ENCODE assay signal across 22 mouse cellular contexts in genomic region chr6:60851690-60852089, GRCm38 (mm10). TPM values are rescaled to one million over a fixed set of nuclear protein-coding genes. Genes with fewer than 3 reads are reported as not detected.
DNase-seq lines count a peak whose midpoint lies in the region; ATAC-seq and TF ChIP-seq lines count a peak whose summit lies in the region.
"Had no signal": no experiment of that assay in that cellular context is flagged by ENCODE, and none has a peak within 500 bp of the region (broad histone marks: within the 10 kb centered on the region; RNA-seq: fewer than 3 reads in every experiment).

No protein-coding gene starts in this region.

- WGBS in liver, embryonic 11.5 days = 79% methylated on average over 2 of the region's 2 CpGs
- 61% methylated on average over 2 of the region's 2 CpGs for WGBS in liver, embryonic 14.5 days (ENCODE audit: insufficient replicate concordance)

- no peak overlapping the region for H3K9ac ChIP-seq in liver, embryonic 11.5 days (ENCODE audit: low read depth, low read length)
- H3K9ac ChIP-seq in liver, embryonic 14.5 days (replicated peaks) = no peak overlapping the region
- H3K9ac ChIP-seq: embryonic facial prominence, embryonic 13.5 days; hindbrain, embryonic 12.5 days had no signal

- H3K4me3 ChIP-seq in liver, embryonic 11.5 days (ENCODE audit: low read depth, low read length) = no peak overlapping the region
- H3K4me3 ChIP-seq in liver, embryonic 14.5 days (ENCODE audit: insufficient read depth in 1 of 2, low read depth in 2 of 2, low read length in 2 of 2) = no peak overlapping the region
- H3K4me3 ChIP-seq: embryonic facial prominence, embryonic 13.5 days; forebrain, embryonic 10.5 days; gastrocnemius, adult 2 months; hindbrain, embryonic 12.5 days had no signal

- H3K4me2 ChIP-seq in liver, embryonic 11.5 days = no peak overlapping the region
- H3K4me2 ChIP-seq in liver, embryonic 14.5 days (ENCODE audit: low read depth) = peak overlapping the region; percentile 28; the same call in 1 of the 2 replicates
- H3K4me2 ChIP-seq: embryonic facial prominence, embryonic 13.5 days; hindbrain, embryonic 12.5 days had no signal

- H3K9me3 ChIP-seq in liver, embryonic 11.5 days (ENCODE audit: control insufficient read depth, low read length) = no peaks in the 10 kb centered on the region
- H3K9me3 ChIP-seq in liver, embryonic 14.5 days (ENCODE audit: control insufficient read depth, low read length) = no peaks in the 10 kb centered on the region
- H3K9me3 ChIP-seq: embryonic facial prominence, embryonic 13.5 days; forebrain, embryonic 10.5 days; hindbrain, embryonic 12.5 days had no signal

- peak; percentile 70 for DNase-seq in liver
- DNase-seq in liver, embryonic 11.5 days (ENCODE audit: low spot score) = no peak
- DNase-seq in liver, embryonic 14.5 days (ENCODE audit: low read depth in 3 of 3, low spot score in 3 of 3) = peak in 2 of 3 experiments; percentile 31 to 32
- no peak for DNase-seq in layer of hippocampus, postnatal 25 days (ENCODE audit: extremely low spot score in 1 of 2, low spot score in 1 of 2)
- DNase-seq in layer of hippocampus, postnatal 36 days = no peak
- no peak for DNase-seq in embryo, embryonic 9.5 days (ENCODE audit: extremely low spot score)
- DNase-seq: adrenal gland, adult 8-10 months; adrenal gland, postnatal 36 days; cerebellum, adult 11 months; cerebellum, adult 9-10 months; cerebellum, postnatal 25 days; gastrocnemius, adult 2 months; gastrocnemius, postnatal 25 days; heart, postnatal 10 days; heart, postnatal 4 days had no signal

- ATAC-seq in liver, embryonic 11.5 days (replicated peaks; ENCODE audit: low FRiP score) = no peak
- peak; percentile 97 for ATAC-seq in erythroblast, adult 5-6 weeks (replicated peaks; ENCODE audit: low FRiP score, poor library complexity, severe bottlenecking)
- peak; percentile 73 for ATAC-seq in liver, embryonic 14.5 days (ENCODE audit: insufficient read depth)
- ATAC-seq: forebrain, embryonic 14.5 days; hindbrain, embryonic 16.5 days had no signal

- H3K36me3 ChIP-seq in liver, embryonic 11.5 days (ENCODE audit: control insufficient read depth, insufficient read depth, low read length) = no peaks in the 10 kb centered on the region
- no peaks in the 10 kb centered on the region for H3K36me3 ChIP-seq in liver, embryonic 14.5 days (replicated peaks; ENCODE audit: control insufficient read depth, insufficient read depth, low read depth)
- H3K36me3 ChIP-seq: embryonic facial prominence, embryonic 13.5 days; forebrain, embryonic 10.5 days; hindbrain, embryonic 12.5 days had no signal

- no peak for TF ChIP-seq EP300 in liver, embryonic 14.5 days (IDR thresholded peaks at IDR 0.05; ENCODE audit: low read depth)

- no peaks in the 10 kb centered on the region for H3K4me1 ChIP-seq in liver, embryonic 11.5 days (replicated peaks; ENCODE audit: control insufficient read depth, insufficient read depth, low read length)
- H3K4me1 ChIP-seq in liver, embryonic 14.5 days (replicated peaks; ENCODE audit: control insufficient read depth in 2 of 2, insufficient read depth in 2 of 2, low read length in 1 of 2) = peaks cover 3 to 6% of the 10 kb centered on the region in 2 experiments; a peak in 3 of 4 replicates
- H3K4me1 ChIP-seq: embryonic facial prominence, embryonic 13.5 days; forebrain, embryonic 10.5 days; hindbrain, embryonic 12.5 days had no signal

- no peak for TF ChIP-seq CTCF in liver, embryonic 14.5 days (IDR thresholded peaks at IDR 0.05; ENCODE audit: low read depth)

- H3K27ac ChIP-seq in liver, embryonic 11.5 days (ENCODE audit: low read depth, low read length) = no peak overlapping the region
- H3K27ac ChIP-seq in liver, embryonic 14.5 days = peak overlapping the region; percentile 60
- H3K27ac ChIP-seq: embryonic facial prominence, embryonic 13.5 days; forebrain, embryonic 10.5 days; gastrocnemius, adult 2 months; hindbrain, embryonic 12.5 days had no signal

- H3K27me3 ChIP-seq in liver, embryonic 11.5 days (replicated peaks; ENCODE audit: control insufficient read depth, insufficient read depth, low read length) = no peaks in the 10 kb centered on the region
- no peaks in the 10 kb centered on the region for H3K27me3 ChIP-seq in liver, embryonic 14.5 days (ENCODE audit: control insufficient read depth, insufficient read depth, low read length)
- H3K27me3 ChIP-seq: CH12.LX; embryonic facial prominence, embryonic 13.5 days; hindbrain, embryonic 12.5 days had no signal

RNA-seq across cellular contexts. Expression of gene Snca, which starts 22.0 kb away (rescaled TPM):
- 93.8 and 102 TPM in 2 replicates for polyA plus RNA-seq in liver, embryonic 11.5 days (2014; fragmentation: Nextera tagmentation; extraction: Ambion mirVana)
- total RNA-seq in erythroblast, adult 5-6 weeks (2015; ENCODE audit: low replicate concordance) = 1,570 and 1,672 TPM in 2 replicates
- 2,172 and 2,663 TPM in 2 replicates for total RNA-seq in erythroblast, adult 5-6 weeks (2017; ENCODE audit: low replicate concordance)
- 177 and 253 TPM in 2 replicates for polyA plus RNA-seq in liver, embryonic 14.5 days (2012; rRNA removed)
- polyA plus RNA-seq in liver, embryonic 14.5 days (2014; fragmentation: Nextera tagmentation; extraction: Ambion mirVana) = 385 and 388 TPM in 2 replicates
- total RNA-seq in layer of hippocampus, postnatal 25 days (2021) = 100 to 1,000 TPM; 565 to 605 TPM
- total RNA-seq in layer of hippocampus, postnatal 36 days (2021) = 100 to 1,000 TPM; 520 to 575 TPM
- total RNA-seq: CH12.LX had no signal

Comparison
In these comparisons a context has a peak if more than half of its experiments do, and no peak if none do; other contexts are left out.
1. DNase-seq: peak in liver (single experiment) and liver, embryonic 14.5 days (2 of 3); none in liver, embryonic 11.5 days (single experiment), layer of hippocampus, postnatal 25 days (0 of 2), layer of hippocampus, postnatal 36 days (0 of 2) and embryo, embryonic 9.5 days (single experiment).